Mouse (Mus musculus): Measurements from ENCODE around the gene Fam117a. TPM values are rescaled to one million over a fixed set of nuclear protein-coding genes. Genes with fewer than 3 reads are reported as not detected.
A peak's percentile ranks its signal among the peaks of the same experiment; 100 is the strongest.

Gene Fam117a
- total and polyA plus RNA-seq, 3 experiments, result 49.9 to 116 TPM; not detected in 1

DNA sequence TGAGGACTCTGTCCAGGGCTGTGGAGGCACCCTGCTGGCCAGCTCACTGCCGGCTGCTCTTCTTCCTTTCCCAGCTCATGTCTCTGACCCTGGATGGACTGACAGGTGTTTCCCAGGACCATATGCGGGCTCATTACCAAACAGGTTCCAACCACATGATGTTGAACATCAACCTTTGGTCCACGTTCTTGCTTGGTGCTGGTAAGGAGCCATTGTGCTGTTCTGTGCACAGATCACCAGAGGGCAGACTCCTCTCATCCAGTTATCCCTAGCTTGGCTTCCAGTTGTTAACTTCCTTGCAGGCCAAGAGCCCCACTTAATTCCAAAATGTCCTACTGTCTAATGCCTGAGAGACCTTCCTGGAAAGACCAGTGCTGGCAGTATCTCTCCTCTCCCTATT is 52.2 kb downstream of the Fam117a start:
- DNase-seq (ENCODE audit: low read depth, low spot score), result peak; percentile 31
- TF ChIP-seq RAD21 (IDR thresholded peaks at IDR 0.05; ENCODE audit: low read depth, low read length) (peak; percentile 5), CTCF (IDR thresholded peaks at IDR 0.05 in 2 of 3, conservative IDR thresholded peaks at IDR 0.05 in 1 of 3; ENCODE audit: control insufficient read depth in 1 of 3, insufficient read depth in 1 of 3, low read depth in 2 of 3, low read length in 3 of 3, poor library complexity in 1 of 3, severe bottlenecking in 1 of 3) (peak; percentile 13 to 47 (median 30); a peak in 5 of 6 replicates), SMC3 (IDR thresholded peaks at IDR 0.05; ENCODE audit: low read depth, low read length) (peak; percentile 48), POLR2A (IDR thresholded peaks at IDR 0.05; ENCODE audit: control insufficient read depth in 1 of 2, insufficient read depth in 1 of 2, low read depth in 1 of 2, low read length in 2 of 2, poor library complexity in 1 of 2) (peak in 1 of 2 experiments; percentile 22; a peak in 1 of 4 replicates), ETS1 (IDR thresholded peaks at IDR 0.05; ENCODE audit: low read depth, low read length) (no peak)
- peaks cover 2 to 10% of the 10 kb centered on the region in 2 experiments for H3K36me3 ChIP-seq (ENCODE audit: control insufficient read depth in 1 of 2, insufficient read depth in 2 of 2, low read length in 2 of 2)
- H3K9me3 ChIP-seq (replicated peaks; ENCODE audit: insufficient read depth, low read length), result no peaks in the 10 kb centered on the region
- no peak overlapping the region for H3K27ac ChIP-seq (ENCODE audit: control insufficient read depth, low read depth, low read length)
- peaks cover 4 to 8% of the 10 kb centered on the region in 2 experiments; a peak in 3 of 4 replicates for H3K4me1 ChIP-seq (ENCODE audit: control insufficient read depth in 1 of 2, insufficient read depth in 2 of 2, low read length in 2 of 2)
- peaks cover 14% of the 10 kb centered on the region for H3K79me2 ChIP-seq (ENCODE audit: control insufficient read depth, insufficient read depth, low read length, poor library complexity)
- no peak overlapping the region for H3K4me3 ChIP-seq (ENCODE audit: control insufficient read depth in 1 of 2, insufficient read depth in 1 of 2, low read depth in 2 of 2, low read length in 2 of 2)
- H3K27me3 ChIP-seq (ENCODE audit: control insufficient read depth in 1 of 2, insufficient read depth in 2 of 2, low read length in 2 of 2), result no peaks in the 10 kb centered on the region
- no peak overlapping the region for H3K9ac ChIP-seq (ENCODE audit: control insufficient read depth, low read depth, low read length, poor library complexity, severe bottlenecking)

GRCm38 (mm10) chr11:95390420-95390819 is 53.6 kb downstream of the Fam117a start:
- no peak overlapping the region for H3K27ac ChIP-seq (ENCODE audit: control insufficient read depth, low read depth, low read length)
- no peak for DNase-seq (ENCODE audit: low read depth, low spot score)
- H3K27me3 ChIP-seq (ENCODE audit: control insufficient read depth in 1 of 2, insufficient read depth in 2 of 2, low read length in 2 of 2), result no peaks in the 10 kb centered on the region
- peaks cover 2 to 10% of the 10 kb centered on the region in 2 experiments for H3K36me3 ChIP-seq (ENCODE audit: control insufficient read depth in 1 of 2, insufficient read depth in 2 of 2, low read length in 2 of 2)
- peaks cover 8% of the 10 kb centered on the region for H3K79me2 ChIP-seq (ENCODE audit: control insufficient read depth, insufficient read depth, low read length, poor library complexity)
- no peak overlapping the region for H3K9ac ChIP-seq (ENCODE audit: control insufficient read depth, low read depth, low read length, poor library complexity, severe bottlenecking)
- H3K9me3 ChIP-seq (replicated peaks; ENCODE audit: insufficient read depth, low read length), result no peaks in the 10 kb centered on the region
- no peak overlapping the region for H3K4me3 ChIP-seq (ENCODE audit: control insufficient read depth in 1 of 2, insufficient read depth in 1 of 2, low read depth in 2 of 2, low read length in 2 of 2)
- H3K4me1 ChIP-seq (ENCODE audit: control insufficient read depth in 1 of 2, insufficient read depth in 2 of 2, low read length in 2 of 2), result peaks cover 4 to 8% of the 10 kb centered on the region in 2 experiments; a peak in 3 of 4 replicates
- TF ChIP-seq NELFE (IDR thresholded peaks at IDR 0.05; ENCODE audit: low read depth, low read length), result no peak
- no peak for TF ChIP-seq UBTF (IDR thresholded peaks at IDR 0.05; ENCODE audit: borderline replicate concordance, insufficient read depth, low read depth, low read length)
- TF ChIP-seq TAL1 (IDR thresholded peaks at IDR 0.05; ENCODE audit: low read length), result no peak
- TF ChIP-seq MXI1 (IDR thresholded peaks at IDR 0.05; ENCODE audit: low read depth, low read length), result no peak
- TF ChIP-seq HCFC1 (IDR thresholded peaks at IDR 0.05; ENCODE audit: low read depth, low read length), result no peak
- TF ChIP-seq POLR2AphosphoS2 (IDR thresholded peaks at IDR 0.05; ENCODE audit: low read length), result no peak
- no peak for TF ChIP-seq SIN3A (IDR thresholded peaks at IDR 0.05; ENCODE audit: low read length)
- TF ChIP-seq MAFK (IDR thresholded peaks at IDR 0.05; ENCODE audit: borderline replicate concordance, low read depth, low read length), result no peak
- no peak for TF ChIP-seq CTCF (IDR thresholded peaks at IDR 0.05 in 2 of 3, conservative IDR thresholded peaks at IDR 0.05 in 1 of 3; ENCODE audit: control insufficient read depth in 1 of 3, insufficient read depth in 1 of 3, low read depth in 2 of 3, low read length in 3 of 3, poor library complexity in 1 of 3, severe bottlenecking in 1 of 3)
- no peak for TF ChIP-seq ZNF384 (IDR thresholded peaks at IDR 0.05; ENCODE audit: low read depth, low read length)
- TF ChIP-seq EP300 (IDR thresholded peaks at IDR 0.05; ENCODE audit: low read depth in 1 of 2, low read length in 2 of 2), result no peak
- no peak for TF ChIP-seq RCOR1 (IDR thresholded peaks at IDR 0.05; ENCODE audit: low read depth, low read length)
- no peak for TF ChIP-seq ZMIZ1 (IDR thresholded peaks at IDR 0.05; ENCODE audit: low read depth, low read length)
- no peak for TF ChIP-seq ZKSCAN1 (IDR thresholded peaks at IDR 0.05; ENCODE audit: low read depth, low read length)
- TF ChIP-seq CHD1 (IDR thresholded peaks at IDR 0.05; ENCODE audit: low read depth, low read length), result no peak
- no peak for TF ChIP-seq USF1 (IDR thresholded peaks at IDR 0.05; ENCODE audit: low read depth, low read length)
